Mouse (Mus musculus): ENCODE data around the gene Llgl2. TPM values are rescaled to one million over a fixed set of nuclear protein-coding genes. Genes with fewer than 3 reads are reported as not detected.

Llgl2 gene
- total and polyA plus RNA-seq, 3 experiments = 7.6 to 29.5 (median 13.1) TPM

DNA sequence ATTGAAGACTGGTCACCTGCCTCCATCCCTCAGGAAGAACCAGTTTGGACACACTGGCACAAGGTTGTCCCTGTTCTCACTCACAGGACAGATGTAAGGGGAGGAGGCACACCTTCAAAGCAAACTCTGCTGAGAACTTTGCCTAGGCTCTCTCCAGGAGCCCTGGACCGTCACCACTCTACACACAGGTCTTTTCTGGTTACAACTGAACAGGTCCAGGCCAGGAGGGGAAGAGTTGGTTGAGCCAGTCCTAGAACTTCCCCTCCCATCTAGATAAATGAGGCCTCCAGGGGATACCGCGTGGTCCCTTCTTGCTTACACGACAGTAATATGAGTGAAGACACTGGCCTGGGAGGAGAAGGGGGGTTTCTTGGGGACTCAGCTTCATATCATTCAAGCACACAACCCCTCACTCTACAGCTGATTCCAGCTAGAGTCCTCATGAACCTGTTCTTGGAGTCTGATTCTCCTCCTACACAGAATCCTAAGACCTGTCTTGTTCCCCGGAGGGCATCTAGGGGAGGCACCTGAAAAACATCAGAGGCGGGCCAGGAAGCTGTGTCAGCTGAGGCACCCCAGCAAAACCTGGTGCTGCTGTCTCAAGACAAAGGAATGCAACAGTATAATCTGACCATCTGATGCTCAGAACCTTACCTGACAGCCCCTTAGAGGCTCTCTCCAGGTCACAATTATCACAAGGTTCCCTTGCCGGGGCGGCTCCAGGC, 80.5 kb downstream of the Llgl2 start:
- no peak for DNase-seq

Small RNAs within 50 kb of the gene (microRNA-seq; reads per million reads assigned to microRNA genes)
- gene Mir5621 = 0.44 to 0.83 reads per million in 2 experiments

Other genes starting within 250 kb of the Llgl2 start
- gene Mrps7, start 220.1 kb upstream of the Llgl2 start, total RNA-seq (2021) = 100 to 1,000 TPM in 1 of 2 experiments, 10 to 100 TPM in 1; 99.9 to 121 TPM
- gene Mrps7, start 220.1 kb upstream of the Llgl2 start, polyA plus RNA-seq (2012; rRNA removed) = 31.8 and 33.5 TPM in 2 replicates
- gene Gga3, start 220.0 kb upstream of the Llgl2 start, total RNA-seq (2021) = 10 to 100 TPM; 21.8 to 38.7 TPM
- gene Gga3, start 220.0 kb upstream of the Llgl2 start, polyA plus RNA-seq (2012; rRNA removed) = 22.6 and 38.9 TPM in 2 replicates
- gene Mif4gd, start 211.1 kb upstream of the Llgl2 start, total RNA-seq (2021) = 100 to 1,000 TPM in 1 of 2 experiments, 10 to 100 TPM in 1; 92.5 to 170 TPM
- 182 and 243 TPM in 2 replicates for gene Mif4gd, start 211.1 kb upstream of the Llgl2 start, polyA plus RNA-seq (2012; rRNA removed)
- gene Slc25a19, start 195.8 kb upstream of the Llgl2 start, total RNA-seq (2021) = 100 to 1,000 TPM; 117 to 132 TPM
- 156 and 170 TPM in 2 replicates for gene Slc25a19, start 195.8 kb upstream of the Llgl2 start, polyA plus RNA-seq (2012; rRNA removed)
- 100 to 1,000 TPM; 136 to 162 TPM for gene Grb2, start 115.5 kb upstream of the Llgl2 start, total RNA-seq (2021)
- 41.2 and 50.8 TPM in 2 replicates for gene Grb2, start 115.5 kb upstream of the Llgl2 start, polyA plus RNA-seq (2012; rRNA removed)
- gene Tmem94, start 58.6 kb upstream of the Llgl2 start, total RNA-seq (2021) = 10 to 100 TPM; 70.6 to 85.9 TPM
- 158 and 165 TPM in 2 replicates for gene Tmem94, start 58.6 kb upstream of the Llgl2 start, polyA plus RNA-seq (2012; rRNA removed)
- gene Caskin2, start 10.4 kb upstream of the Llgl2 start, total RNA-seq (2021) = 10 to 100 TPM; 53.7 to 64.2 TPM
- 110 and 114 TPM in 2 replicates for gene Caskin2, start 10.4 kb upstream of the Llgl2 start, polyA plus RNA-seq (2012; rRNA removed)
- gene Tsen54, start 9.3 kb upstream of the Llgl2 start, total RNA-seq (2021) = 10 to 100 TPM; 15.8 to 20.7 TPM
- gene Tsen54, start 9.3 kb upstream of the Llgl2 start, polyA plus RNA-seq (2012; rRNA removed) = 43.9 and 61.6 TPM in 2 replicates
- gene Myo15b, start 34.4 kb downstream of the Llgl2 start, total RNA-seq (2021) = under 1 TPM in 1 of 2 experiments, not detected in 1; 0.35 TPM
- gene Myo15b, start 34.4 kb downstream of the Llgl2 start, polyA plus RNA-seq (2012; rRNA removed) = 0.13 and 0.47 TPM in 2 replicates
- 1 to 10 TPM in 1 of 2 experiments, under 1 TPM in 1; 0.58 to 1.3 TPM for gene Smim5, start 75.9 kb downstream of the Llgl2 start, total RNA-seq (2021)
- 0.86 and 0.99 TPM in 2 replicates for gene Smim5, start 75.9 kb downstream of the Llgl2 start, polyA plus RNA-seq (2012; rRNA removed)
- gene Smim6, start 88.0 kb downstream of the Llgl2 start, total RNA-seq (2021) = not detected
- not detected in 2 replicates for gene Smim6, start 88.0 kb downstream of the Llgl2 start, polyA plus RNA-seq (2012; rRNA removed)
- 10 to 100 TPM; 31.8 to 44.5 TPM for gene Sap30bp, start 109.2 kb downstream of the Llgl2 start, total RNA-seq (2021)
- gene Sap30bp, start 109.2 kb downstream of the Llgl2 start, polyA plus RNA-seq (2012; rRNA removed) = 31.4 and 33.8 TPM in 2 replicates
- 10 to 100 TPM; 20.8 to 28.3 TPM for gene Recql5, start 109.4 kb downstream of the Llgl2 start, total RNA-seq (2021)
- 22.4 and 25.4 TPM in 2 replicates for gene Recql5, start 109.4 kb downstream of the Llgl2 start, polyA plus RNA-seq (2012; rRNA removed)
- gene Itgb4, start 150.7 kb downstream of the Llgl2 start, total RNA-seq (2021) = 1 to 10 TPM; 2.1 to 4.3 TPM
- 3.9 and 4.8 TPM in 2 replicates for gene Itgb4, start 150.7 kb downstream of the Llgl2 start, polyA plus RNA-seq (2012; rRNA removed)
- gene Galk1, start 188.7 kb downstream of the Llgl2 start, total RNA-seq (2021) = 10 to 100 TPM; 30.6 to 45.6 TPM
- 68.6 and 71.3 TPM in 2 replicates for gene Galk1, start 188.7 kb downstream of the Llgl2 start, polyA plus RNA-seq (2012; rRNA removed)
- gene H3f3b, start 203.9 kb downstream of the Llgl2 start, total RNA-seq (2021) = 100 to 1,000 TPM; 270 to 363 TPM
- 76.2 and 92.7 TPM in 2 replicates for gene H3f3b, start 203.9 kb downstream of the Llgl2 start, polyA plus RNA-seq (2012; rRNA removed)
- gene Unk, start 206.3 kb downstream of the Llgl2 start, total RNA-seq (2021) = 10 to 100 TPM; 20.2 to 21.2 TPM
- 46.0 and 58.5 TPM in 2 replicates for gene Unk, start 206.3 kb downstream of the Llgl2 start, polyA plus RNA-seq (2012; rRNA removed)

All from adrenal gland, adult 2 months (tissue).